31 mouse cellular contexts compared by ENCODE assay signal in genomic region chr10:9490416-9490815, GRCm38 (mm10).
"Had no signal": no experiment of that assay in that cellular context is flagged by ENCODE, and none has a peak within 500 bp of the region (broad histone marks: within the 10 kb centered on the region; RNA-seq: fewer than 3 reads in every experiment).

No protein-coding gene starts in this region.

- H3K36me3 ChIP-seq: limb, embryonic 10.5 days; limb, embryonic 12.5 days; limb, embryonic 13.5 days; limb, embryonic 15.5 days; liver, embryonic 12.5 days; liver, embryonic 13.5 days; liver, embryonic 15.5 days; lung, embryonic 15.5 days; midbrain, embryonic 10.5 days; midbrain, embryonic 12.5 days; midbrain, embryonic 13.5 days had no signal

- H3K4me2 ChIP-seq: limb, embryonic 12.5 days; limb, embryonic 13.5 days; limb, embryonic 15.5 days; liver, embryonic 11.5 days; liver, embryonic 12.5 days; liver, embryonic 13.5 days; liver, embryonic 15.5 days; lung, embryonic 14.5 days; lung, embryonic 15.5 days; midbrain, embryonic 11.5 days; midbrain, embryonic 12.5 days; midbrain, embryonic 13.5 days had no signal

- H3K9me3 ChIP-seq: limb, embryonic 10.5 days; limb, embryonic 12.5 days; limb, embryonic 13.5 days; limb, embryonic 15.5 days; liver, embryonic 12.5 days; liver, embryonic 13.5 days; liver, embryonic 15.5 days; lung, embryonic 15.5 days; megakaryocyte, embryonic 14.5 days; midbrain, embryonic 10.5 days; midbrain, embryonic 12.5 days; midbrain, embryonic 13.5 days had no signal

- H3K27ac ChIP-seq: left cerebral cortex, adult 2 months; limb, embryonic 10.5 days; limb, embryonic 12.5 days; limb, embryonic 13.5 days; limb, embryonic 15.5 days; liver, embryonic 12.5 days; liver, embryonic 13.5 days; liver, embryonic 14.5 days; liver, embryonic 15.5 days; lung, embryonic 15.5 days; macrophage; midbrain, embryonic 10.5 days; midbrain, embryonic 12.5 days; midbrain, embryonic 13.5 days had no signal

- DNase-seq: left cerebral cortex, postnatal 4 days; liver; liver, embryonic 13.5 days; liver, postnatal 0 days; lung, adult 18-20 months; lung, adult 2 months; lung, embryonic 14.5 days; lung, postnatal 10 days; lung, postnatal 14 days; lung, postnatal 36 days; lung, postnatal 4 days; midbrain, embryonic 14.5 days had no signal

- H3K27me3 ChIP-seq: limb, embryonic 12.5 days; limb, embryonic 13.5 days; limb, embryonic 15.5 days; liver, embryonic 12.5 days; liver, embryonic 13.5 days; liver, embryonic 15.5 days; lung, embryonic 15.5 days; megakaryocyte, embryonic 14.5 days; midbrain, embryonic 12.5 days; midbrain, embryonic 13.5 days had no signal

- H3K9ac ChIP-seq: limb, embryonic 12.5 days; limb, embryonic 13.5 days; limb, embryonic 15.5 days; liver, embryonic 12.5 days; liver, embryonic 13.5 days; liver, embryonic 14.5 days; liver, embryonic 15.5 days; liver, postnatal 0 days; lung, embryonic 14.5 days; lung, embryonic 15.5 days; midbrain, embryonic 12.5 days; midbrain, embryonic 13.5 days had no signal

- H3K4me3 ChIP-seq: left cerebral cortex, adult 2 months; limb, embryonic 10.5 days; limb, embryonic 12.5 days; limb, embryonic 13.5 days; limb, embryonic 15.5 days; liver, embryonic 12.5 days; liver, embryonic 13.5 days; liver, embryonic 15.5 days; lung, embryonic 15.5 days; megakaryocyte, embryonic 14.5 days; midbrain, embryonic 10.5 days; midbrain, embryonic 12.5 days; midbrain, embryonic 13.5 days; myocyte had no signal

- ATAC-seq: liver, embryonic 12.5 days; liver, postnatal 0 days; lung, postnatal 0 days; midbrain, embryonic 13.5 days; midbrain, embryonic 16.5 days had no signal

- H3K4me1 ChIP-seq: limb, embryonic 13.5 days; limb, embryonic 15.5 days; liver, embryonic 12.5 days; liver, embryonic 13.5 days; liver, embryonic 15.5 days; lung, embryonic 15.5 days; megakaryocyte, embryonic 14.5 days had no signal
